ENCODE assay signal across 8 mouse cellular contexts in genomic region chr5:100719235-100720088, GRCm38 (mm10). TPM values are rescaled to one million over a fixed set of nuclear protein-coding genes. Genes with fewer than 3 reads are reported as not detected.
DNase-seq lines count a peak whose midpoint lies in the region; ATAC-seq and TF ChIP-seq lines count a peak whose summit lies in the region.

TSS of gene Hpse (minus strand) at chr5:100719716.

- H3K36me3 ChIP-seq in hindbrain, embryonic 14.5 days (replicated peaks; ENCODE audit: control insufficient read depth, insufficient read depth): no peaks in the 10 kb centered on the region
- H3K36me3 ChIP-seq in midbrain, embryonic 14.5 days (ENCODE audit: control insufficient read depth, insufficient read depth, low read length): no peaks in the 10 kb centered on the region
- no peaks in the 10 kb centered on the region for H3K36me3 ChIP-seq in stomach, embryonic 16.5 days (ENCODE audit: control insufficient read depth, insufficient read depth, low read length)

- no peaks in the 10 kb centered on the region for H3K9me3 ChIP-seq in hindbrain, embryonic 14.5 days (ENCODE audit: control insufficient read depth, low read length)
- H3K9me3 ChIP-seq in midbrain, embryonic 14.5 days (ENCODE audit: control insufficient read depth, low read length): no peaks in the 10 kb centered on the region
- 0 out of 2 replicates have a peak, but pooled peaks cover 2% of the 10 kb centered on the region for H3K9me3 ChIP-seq in stomach, embryonic 16.5 days (replicated peaks; ENCODE audit: control insufficient read depth, low read length)

- H3K4me3 ChIP-seq in bone marrow, adult 2 months (replicated peaks; ENCODE audit: control insufficient read depth, low read depth, low read length): peak within 1 kb of the TSS; percentile 55
- peak within 1 kb of the TSS; percentile 40 for H3K4me3 ChIP-seq in hindbrain, embryonic 14.5 days (replicated peaks; ENCODE audit: low read length)
- H3K4me3 ChIP-seq in midbrain, embryonic 14.5 days (replicated peaks; ENCODE audit: low read depth, low read length): peak within 1 kb of the TSS; percentile 45
- H3K4me3 ChIP-seq in stomach, embryonic 16.5 days (replicated peaks; ENCODE audit: low read length): peak within 1 kb of the TSS; percentile 66

- H3K4me2 ChIP-seq in hindbrain, embryonic 14.5 days (replicated peaks): peak within 1 kb of the TSS; percentile 97
- H3K4me2 ChIP-seq in midbrain, embryonic 14.5 days (ENCODE audit: low read length): peak within 1 kb of the TSS; percentile 89
- peak within 1 kb of the TSS; percentile 96 for H3K4me2 ChIP-seq in stomach, embryonic 16.5 days (ENCODE audit: low read depth, low read length)

- peak; percentile 1 for DNase-seq in cerebellum, adult 8-10 months
- no peak for DNase-seq in cerebellum, adult 9-11 months
- peak; percentile 9 to 24 for DNase-seq in gastrocnemius, adult 8-10 months (ENCODE audit: low spot score in 2 of 2)
- no peak for DNase-seq in hindbrain, embryonic 14.5 days (ENCODE audit: low spot score)
- peak; percentile 46 for DNase-seq in liver
- DNase-seq in midbrain, embryonic 14.5 days: peak; percentile 48

- no peak for TF ChIP-seq CTCF in bone marrow, adult 2 months (IDR thresholded peaks at IDR 0.05; ENCODE audit: control insufficient read depth, insufficient read depth, low read length)

- 2% methylated on average over 55 of the region's 56 CpGs for WGBS in bone marrow, adult 2 months
- WGBS in hindbrain, embryonic 14.5 days: under 1% methylated on average over 51 of the region's 56 CpGs
- under 1% methylated on average over 52 of the region's 56 CpGs for WGBS in midbrain, embryonic 14.5 days
- WGBS in stomach, embryonic 16.5 days: under 1% methylated on average over 56 of the region's 56 CpGs

- ATAC-seq in hindbrain, embryonic 14.5 days (ENCODE audit: low FRiP score): peak; percentile 43; the same call in 1 of the 2 replicates
- ATAC-seq in midbrain, embryonic 14.5 days (ENCODE audit: low FRiP score, low TSS enrichment): 0 out of 2 replicates have a peak, but pooled peaks have one; percentile 43
- ATAC-seq in stomach, embryonic 16.5 days (ENCODE audit: insufficient read depth, low FRiP score): peak; percentile 86

- H3K4me1 ChIP-seq in bone marrow, adult 2 months (ENCODE audit: control insufficient read depth, insufficient read depth, low read length): peaks cover 3% of the 10 kb centered on the region
- H3K4me1 ChIP-seq in hindbrain, embryonic 14.5 days (replicated peaks; ENCODE audit: control insufficient read depth, insufficient read depth, low read length): peaks cover 9% of the 10 kb centered on the region; the same call in 1 of the 2 replicates
- 0 out of 2 replicates have a peak, but pooled peaks cover 4% of the 10 kb centered on the region for H3K4me1 ChIP-seq in midbrain, embryonic 14.5 days (ENCODE audit: control insufficient read depth, insufficient read depth, low read length)
- peaks cover 6% of the 10 kb centered on the region; the same call in 1 of the 2 replicates for H3K4me1 ChIP-seq in stomach, embryonic 16.5 days (ENCODE audit: control insufficient read depth, insufficient read depth, low read length)

- H3K27ac ChIP-seq in bone marrow, adult 2 months (ENCODE audit: control insufficient read depth, insufficient read depth, low read depth, low read length, poor library complexity): peak within 1 kb of the TSS; percentile 59
- no peak within 1 kb of the TSS for H3K27ac ChIP-seq in hindbrain, embryonic 14.5 days
- no peak within 1 kb of the TSS for H3K27ac ChIP-seq in midbrain, embryonic 14.5 days (replicated peaks; ENCODE audit: low read depth, low read length)
- H3K27ac ChIP-seq in stomach, embryonic 16.5 days (ENCODE audit: low read length): peak within 1 kb of the TSS; percentile 46; the same call in 1 of the 2 replicates

- H3K9ac ChIP-seq in hindbrain, embryonic 14.5 days: peak within 1 kb of the TSS; percentile 43
- peak within 1 kb of the TSS; percentile 46 for H3K9ac ChIP-seq in midbrain, embryonic 14.5 days (replicated peaks; ENCODE audit: low read length)
- H3K9ac ChIP-seq in stomach, embryonic 16.5 days (ENCODE audit: low read length): peak within 1 kb of the TSS; percentile 78

- peak; percentile 48; the same call in 1 of the 2 replicates for TF ChIP-seq POLR2A in bone marrow, adult 2 months (IDR thresholded peaks at IDR 0.05; ENCODE audit: borderline replicate concordance, control insufficient read depth, low read depth, low read length)

- H3K27me3 ChIP-seq in hindbrain, embryonic 14.5 days (ENCODE audit: control insufficient read depth, insufficient read depth, low read length): peaks cover 29% of the 10 kb centered on the region
- peaks cover 10% of the 10 kb centered on the region for H3K27me3 ChIP-seq in midbrain, embryonic 14.5 days (ENCODE audit: control insufficient read depth, insufficient read depth, low read length)
- peaks cover 4% of the 10 kb centered on the region; the same call in 1 of the 2 replicates for H3K27me3 ChIP-seq in stomach, embryonic 16.5 days (ENCODE audit: control insufficient read depth, insufficient read depth, low read length)

RNA-seq across cellular contexts. Expression of gene Hpse, which starts in this region (rescaled TPM):
- polyA plus RNA-seq in bone marrow, adult 2 months (2011; ENCODE audit: insufficient read depth, insufficient read length, low replicate concordance, missing spikeins): 4.5 and 10.4 TPM in 2 replicates
- total RNA-seq in gastrocnemius, adult 8-10 months (2022): under 1 TPM; 0.15 to 0.51 (median 0.35) TPM
- polyA plus RNA-seq in hindbrain, embryonic 14.5 days (2014; fragmentation: Nextera tagmentation; extraction: Ambion mirVana): 0.41 and 0.65 TPM in 2 replicates
- polyA plus RNA-seq in midbrain, embryonic 14.5 days (2014; fragmentation: Nextera tagmentation; extraction: Ambion mirVana): 0.55 TPM in 1 of 2 replicates, not detected in the other
- polyA plus RNA-seq in stomach, embryonic 16.5 days (2015; fragmentation: Nextera tagmentation; extraction: Ambion mirVana): 8.3 and 9.1 TPM in 2 replicates

Comparison
In these comparisons a context has a peak if more than half of its experiments do, and no peak if none do; other contexts are left out.
1. DNase-seq: peak in cerebellum, adult 8-10 months (single experiment) and liver (single experiment); none in cerebellum, adult 9-11 months (single experiment) and hindbrain, embryonic 14.5 days (single experiment).
2. Peak in DNase-seq in gastrocnemius, adult 8-10 months; RNA of the gene not detected or under 1 TPM.
3. Peak in ATAC-seq, H3K4me3 ChIP-seq, H3K9ac ChIP-seq and H3K4me2 ChIP-seq in hindbrain, embryonic 14.5 days; RNA of the gene not detected or under 1 TPM.
4. Peak in DNase-seq, ATAC-seq, H3K4me3 ChIP-seq, H3K9ac ChIP-seq and H3K4me2 ChIP-seq in midbrain, embryonic 14.5 days; RNA of the gene not detected or under 1 TPM.
5. H3K27ac ChIP-seq: peak in bone marrow, adult 2 months (single experiment) and stomach, embryonic 16.5 days (single experiment); none in hindbrain, embryonic 14.5 days (single experiment) and midbrain, embryonic 14.5 days (single experiment).
6. Peak in every context shown above with its lines, with median percentiles within 50 percentile points of each other: H3K4me3 ChIP-seq, ATAC-seq, H3K4me2 ChIP-seq and H3K9ac ChIP-seq.